Mouse (Mus musculus): ENCODE data around the gene Gm45837.

Gm45837 gene

GRCm38 (mm10) chr7:101504507-101504906 lies 93.8 kb downstream of the Gm45837 start:
- no peaks in the 10 kb centered on the region for H3K36me3 ChIP-seq (ENCODE audit: insufficient read depth, low read length)
- peaks cover 52% of the 10 kb centered on the region for H3K27me3 ChIP-seq (ENCODE audit: insufficient read depth, low read length)
- TF ChIP-seq POU5F1 (IDR thresholded peaks at IDR 0.05; ENCODE audit: borderline replicate concordance, low read length), result no peak
- no peak for TF ChIP-seq CTCF (conservative IDR thresholded peaks at IDR 0.05; ENCODE audit: low read length)
- TF ChIP-seq NANOG (IDR thresholded peaks at IDR 0.05; ENCODE audit: borderline replicate concordance, low read length), result no peak
- H3K4me3 ChIP-seq (replicated peaks; ENCODE audit: low read length), result peak overlapping the region; percentile 68
- H3K9me3 ChIP-seq (ENCODE audit: low read length), result no peaks in the 10 kb centered on the region
- H3K4me1 ChIP-seq (replicated peaks; ENCODE audit: low read depth, low read length), result peaks cover 62% of the 10 kb centered on the region

GRCm38 (mm10) chr7:101509212-101509611 lies 98.5 kb downstream of the Gm45837 start:
- H3K27me3 ChIP-seq (ENCODE audit: insufficient read depth, low read length), result peaks cover 41% of the 10 kb centered on the region
- TF ChIP-seq CTCF (conservative IDR thresholded peaks at IDR 0.05; ENCODE audit: low read length) (no peak), POU5F1 (IDR thresholded peaks at IDR 0.05; ENCODE audit: borderline replicate concordance, low read length) (no peak), NANOG (IDR thresholded peaks at IDR 0.05; ENCODE audit: borderline replicate concordance, low read length) (no peak)
- no peaks in the 10 kb centered on the region for H3K9me3 ChIP-seq (ENCODE audit: low read length)
- no peaks in the 10 kb centered on the region for H3K36me3 ChIP-seq (ENCODE audit: insufficient read depth, low read length)
- H3K4me3 ChIP-seq (replicated peaks; ENCODE audit: low read length), result peak overlapping the region; percentile 20; the same call in 1 of the 2 replicates
- H3K4me1 ChIP-seq (replicated peaks; ENCODE audit: low read depth, low read length), result peaks cover 34% of the 10 kb centered on the region

- peaks cover 22% of the 10 kb centered on the region for H3K4me1 ChIP-seq (replicated peaks; ENCODE audit: low read depth, low read length)
- H3K9me3 ChIP-seq (ENCODE audit: low read length), result no peaks in the 10 kb centered on the region
- H3K36me3 ChIP-seq (ENCODE audit: insufficient read depth, low read length), result no peaks in the 10 kb centered on the region
- H3K27me3 ChIP-seq (ENCODE audit: insufficient read depth, low read length), result peaks cover 19% of the 10 kb centered on the region
- no peak overlapping the region for H3K4me3 ChIP-seq (replicated peaks; ENCODE audit: low read length)
- no peak for TF ChIP-seq NANOG (IDR thresholded peaks at IDR 0.05; ENCODE audit: borderline replicate concordance, low read length)
- no peak for TF ChIP-seq POU5F1 (IDR thresholded peaks at IDR 0.05; ENCODE audit: borderline replicate concordance, low read length)
- no peak for TF ChIP-seq CTCF (conservative IDR thresholded peaks at IDR 0.05; ENCODE audit: low read length)
Observed at GRCm38 (mm10) chr7:101513655-101514054, 103.0 kb downstream of the Gm45837 start.

- no peaks in the 10 kb centered on the region for H3K36me3 ChIP-seq (ENCODE audit: insufficient read depth, low read length)
- H3K27me3 ChIP-seq (ENCODE audit: insufficient read depth, low read length), result peaks cover 19% of the 10 kb centered on the region
- H3K4me3 ChIP-seq (replicated peaks; ENCODE audit: low read length), result no peak overlapping the region
- H3K4me1 ChIP-seq (replicated peaks; ENCODE audit: low read depth, low read length), result peaks cover 12% of the 10 kb centered on the region
- H3K9me3 ChIP-seq (ENCODE audit: low read length), result no peaks in the 10 kb centered on the region
- no peak for TF ChIP-seq POU5F1 (IDR thresholded peaks at IDR 0.05; ENCODE audit: borderline replicate concordance, low read length)
- TF ChIP-seq NANOG (IDR thresholded peaks at IDR 0.05; ENCODE audit: borderline replicate concordance, low read length), result no peak
- TF ChIP-seq CTCF (conservative IDR thresholded peaks at IDR 0.05; ENCODE audit: low read length), result no peak
Observed at GRCm38 (mm10) chr7:101514768-101515167, 104.1 kb downstream of the Gm45837 start.

GRCm38 (mm10) chr7:101515295-101515694 lies 104.6 kb downstream of the Gm45837 start:
- peaks cover 19% of the 10 kb centered on the region for H3K27me3 ChIP-seq (ENCODE audit: insufficient read depth, low read length)
- no peaks in the 10 kb centered on the region for H3K36me3 ChIP-seq (ENCODE audit: insufficient read depth, low read length)
- TF ChIP-seq POU5F1 (IDR thresholded peaks at IDR 0.05; ENCODE audit: borderline replicate concordance, low read length), result no peak
- TF ChIP-seq NANOG (IDR thresholded peaks at IDR 0.05; ENCODE audit: borderline replicate concordance, low read length), result no peak
- no peak for TF ChIP-seq CTCF (conservative IDR thresholded peaks at IDR 0.05; ENCODE audit: low read length)
- H3K9me3 ChIP-seq (ENCODE audit: low read length), result no peaks in the 10 kb centered on the region
- no peak overlapping the region for H3K4me3 ChIP-seq (replicated peaks; ENCODE audit: low read length)
- peaks cover 12% of the 10 kb centered on the region for H3K4me1 ChIP-seq (replicated peaks; ENCODE audit: low read depth, low read length)

GRCm38 (mm10) chr7:101516460-101516859 lies 105.8 kb downstream of the Gm45837 start:
- no peaks in the 10 kb centered on the region for H3K9me3 ChIP-seq (ENCODE audit: low read length)
- H3K36me3 ChIP-seq (ENCODE audit: insufficient read depth, low read length), result no peaks in the 10 kb centered on the region
- peaks cover 12% of the 10 kb centered on the region for H3K4me1 ChIP-seq (replicated peaks; ENCODE audit: low read depth, low read length)
- peak; percentile 91 for TF ChIP-seq CTCF (conservative IDR thresholded peaks at IDR 0.05; ENCODE audit: low read length)
- TF ChIP-seq NANOG (IDR thresholded peaks at IDR 0.05; ENCODE audit: borderline replicate concordance, low read length), result no peak
- TF ChIP-seq POU5F1 (IDR thresholded peaks at IDR 0.05; ENCODE audit: borderline replicate concordance, low read length), result no peak
- no peak overlapping the region for H3K4me3 ChIP-seq (replicated peaks; ENCODE audit: low read length)
- H3K27me3 ChIP-seq (ENCODE audit: insufficient read depth, low read length), result peaks cover 19% of the 10 kb centered on the region

- TF ChIP-seq CTCF (conservative IDR thresholded peaks at IDR 0.05; ENCODE audit: low read length) (no peak), NANOG (IDR thresholded peaks at IDR 0.05; ENCODE audit: borderline replicate concordance, low read length) (no peak), POU5F1 (IDR thresholded peaks at IDR 0.05; ENCODE audit: borderline replicate concordance, low read length) (no peak)
- no peak overlapping the region for H3K4me3 ChIP-seq (replicated peaks; ENCODE audit: low read length)
- no peaks in the 10 kb centered on the region for H3K4me1 ChIP-seq (replicated peaks; ENCODE audit: low read depth, low read length)
- no peaks in the 10 kb centered on the region for H3K9me3 ChIP-seq (ENCODE audit: low read length)
- H3K27me3 ChIP-seq (ENCODE audit: insufficient read depth, low read length), result 0 out of 2 replicates have a peak, but pooled peaks cover 5% of the 10 kb centered on the region
- no peaks in the 10 kb centered on the region for H3K36me3 ChIP-seq (ENCODE audit: insufficient read depth, low read length)
Observed at GRCm38 (mm10) chr7:101521696-101522095, 111.0 kb downstream of the Gm45837 start.

GRCm38 (mm10) chr7:101523205-101523604 lies 112.5 kb downstream of the Gm45837 start:
- H3K9me3 ChIP-seq (ENCODE audit: low read length), result no peaks in the 10 kb centered on the region
- no peaks in the 10 kb centered on the region for H3K36me3 ChIP-seq (ENCODE audit: insufficient read depth, low read length)
- no peaks in the 10 kb centered on the region for H3K4me1 ChIP-seq (replicated peaks; ENCODE audit: low read depth, low read length)
- 0 out of 2 replicates have a peak, but pooled peaks cover 8% of the 10 kb centered on the region for H3K27me3 ChIP-seq (ENCODE audit: insufficient read depth, low read length)
- TF ChIP-seq NANOG (IDR thresholded peaks at IDR 0.05; ENCODE audit: borderline replicate concordance, low read length) (no peak), POU5F1 (IDR thresholded peaks at IDR 0.05; ENCODE audit: borderline replicate concordance, low read length) (no peak), CTCF (conservative IDR thresholded peaks at IDR 0.05; ENCODE audit: low read length) (no peak)
- no peak overlapping the region for H3K4me3 ChIP-seq (replicated peaks; ENCODE audit: low read length)

GRCm38 (mm10) chr7:101526484-101526883 lies 115.8 kb downstream of the Gm45837 start:
- H3K4me3 ChIP-seq (replicated peaks; ENCODE audit: low read length), result no peak overlapping the region
- no peaks in the 10 kb centered on the region for H3K4me1 ChIP-seq (replicated peaks; ENCODE audit: low read depth, low read length)
- TF ChIP-seq NANOG (IDR thresholded peaks at IDR 0.05; ENCODE audit: borderline replicate concordance, low read length) (no peak), POU5F1 (IDR thresholded peaks at IDR 0.05; ENCODE audit: borderline replicate concordance, low read length) (no peak), CTCF (conservative IDR thresholded peaks at IDR 0.05; ENCODE audit: low read length) (no peak)
- no peaks in the 10 kb centered on the region for H3K9me3 ChIP-seq (ENCODE audit: low read length)
- no peaks in the 10 kb centered on the region for H3K36me3 ChIP-seq (ENCODE audit: insufficient read depth, low read length)
- H3K27me3 ChIP-seq (ENCODE audit: insufficient read depth, low read length), result 0 out of 2 replicates have a peak, but pooled peaks cover 8% of the 10 kb centered on the region

Measured in E14TG2a.4 (cell line).